Mouse (Mus musculus): ENCODE measurements around the gene Wdr63. TPM values are rescaled to one million over a fixed set of nuclear protein-coding genes. Genes with fewer than 3 reads are reported as not detected.

The Wdr63 gene
- total RNA-seq, 1 experiment from 2014 or later: not detected

DNA sequence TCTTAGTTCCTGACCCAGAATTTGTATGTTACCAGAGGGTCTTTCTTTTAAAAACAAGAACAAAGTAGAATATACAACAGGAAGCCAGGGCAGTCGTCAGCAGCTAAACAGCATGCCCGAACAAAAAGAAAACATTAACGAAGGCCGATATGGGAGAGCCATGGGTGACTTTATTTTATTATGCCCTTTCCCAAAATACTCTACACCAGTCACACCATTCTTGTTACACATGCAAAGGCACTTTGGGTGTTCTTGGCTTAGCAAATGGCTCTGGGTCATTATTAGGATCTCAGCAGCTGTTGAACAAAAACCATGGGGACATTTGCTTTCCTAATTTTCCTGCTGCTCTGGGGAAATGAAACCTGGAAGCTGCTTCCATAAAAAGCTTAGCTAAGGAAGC is 38.7 kb downstream of the Wdr63 start:
- no peak for ATAC-seq (replicated peaks; ENCODE audit: insufficient number of reproducible peaks, low FRiP score, low TSS enrichment, poor library complexity, severe bottlenecking)

DNA sequence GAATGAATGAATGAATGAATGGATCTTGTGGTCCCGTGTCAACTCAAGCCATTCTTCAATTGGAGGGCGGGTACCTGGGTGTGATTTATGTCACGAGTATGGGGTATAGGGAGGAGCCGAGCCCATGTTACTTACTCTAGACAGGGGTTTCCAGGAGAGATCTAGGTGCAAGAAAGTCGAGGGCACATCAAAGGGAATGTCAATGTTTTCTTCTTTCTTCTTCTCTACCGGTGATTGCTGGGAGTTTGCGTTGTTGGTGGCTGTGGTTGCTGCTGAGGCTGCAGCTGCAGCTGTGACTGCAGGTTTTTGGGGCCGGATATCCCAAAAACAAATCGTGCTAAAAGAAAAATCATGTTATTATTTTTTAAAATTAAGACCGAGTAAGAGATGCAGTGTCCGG is 44.8 kb downstream of the Wdr63 start:
- no peak for ATAC-seq (replicated peaks; ENCODE audit: insufficient number of reproducible peaks, low FRiP score, low TSS enrichment, poor library complexity, severe bottlenecking)

GRCm38 (mm10) chr3:146059356-146059926 is 48.5 kb downstream of the Wdr63 start:
- ATAC-seq (replicated peaks; ENCODE audit: insufficient number of reproducible peaks, low FRiP score, low TSS enrichment, poor library complexity, severe bottlenecking): no peak

GRCm38 (mm10) chr3:146058263-146058662 is 49.7 kb downstream of the Wdr63 start:
- no peak for ATAC-seq (replicated peaks; ENCODE audit: insufficient number of reproducible peaks, low FRiP score, low TSS enrichment, poor library complexity, severe bottlenecking)

- ATAC-seq (replicated peaks; ENCODE audit: insufficient number of reproducible peaks, low FRiP score, low TSS enrichment, poor library complexity, severe bottlenecking): no peak
Measured at GRCm38 (mm10) chr3:146057131-146057530, 50.8 kb downstream of the Wdr63 start.

GRCm38 (mm10) chr3:146053873-146054272 is 54.1 kb downstream of the Wdr63 start:
- ATAC-seq (replicated peaks; ENCODE audit: insufficient number of reproducible peaks, low FRiP score, low TSS enrichment, poor library complexity, severe bottlenecking): no peak

DNA sequence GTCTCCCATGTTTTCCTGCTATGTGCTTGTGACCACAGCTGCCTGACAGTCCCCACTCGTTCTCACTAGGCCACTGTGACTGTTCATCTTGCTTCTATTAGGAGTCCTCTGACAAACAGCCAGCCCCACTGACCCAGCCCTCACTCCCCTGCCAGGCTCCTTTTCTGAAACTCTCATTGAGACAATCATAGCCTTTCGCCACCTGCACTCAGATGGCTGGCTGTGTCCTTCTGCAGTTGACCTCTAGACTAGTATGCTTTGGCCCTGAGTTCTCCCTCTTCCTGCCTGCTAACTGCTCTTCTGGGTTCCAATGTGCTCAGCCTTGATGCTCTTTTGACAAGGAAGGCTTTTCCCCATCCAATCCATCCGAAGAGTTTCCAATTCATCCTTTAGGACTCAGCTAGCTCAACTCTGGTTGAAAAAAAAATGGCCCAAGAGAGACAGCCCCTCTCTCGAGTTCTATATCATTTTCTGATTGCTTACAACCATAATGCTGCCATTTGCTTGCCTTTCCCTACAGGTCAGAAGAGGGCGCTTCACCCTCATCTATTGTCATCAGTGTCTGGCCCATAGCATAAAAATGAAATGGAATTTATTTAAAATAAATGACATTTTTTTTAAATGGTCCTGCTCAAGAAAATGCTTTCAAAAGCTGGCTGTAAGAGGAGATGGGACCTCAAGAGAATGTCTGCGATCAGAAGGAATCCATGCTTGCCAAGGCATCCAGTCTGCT is 54.7 kb downstream of the Wdr63 start:
- no peak for ATAC-seq (replicated peaks; ENCODE audit: insufficient number of reproducible peaks, low FRiP score, low TSS enrichment, poor library complexity, severe bottlenecking)

DNA sequence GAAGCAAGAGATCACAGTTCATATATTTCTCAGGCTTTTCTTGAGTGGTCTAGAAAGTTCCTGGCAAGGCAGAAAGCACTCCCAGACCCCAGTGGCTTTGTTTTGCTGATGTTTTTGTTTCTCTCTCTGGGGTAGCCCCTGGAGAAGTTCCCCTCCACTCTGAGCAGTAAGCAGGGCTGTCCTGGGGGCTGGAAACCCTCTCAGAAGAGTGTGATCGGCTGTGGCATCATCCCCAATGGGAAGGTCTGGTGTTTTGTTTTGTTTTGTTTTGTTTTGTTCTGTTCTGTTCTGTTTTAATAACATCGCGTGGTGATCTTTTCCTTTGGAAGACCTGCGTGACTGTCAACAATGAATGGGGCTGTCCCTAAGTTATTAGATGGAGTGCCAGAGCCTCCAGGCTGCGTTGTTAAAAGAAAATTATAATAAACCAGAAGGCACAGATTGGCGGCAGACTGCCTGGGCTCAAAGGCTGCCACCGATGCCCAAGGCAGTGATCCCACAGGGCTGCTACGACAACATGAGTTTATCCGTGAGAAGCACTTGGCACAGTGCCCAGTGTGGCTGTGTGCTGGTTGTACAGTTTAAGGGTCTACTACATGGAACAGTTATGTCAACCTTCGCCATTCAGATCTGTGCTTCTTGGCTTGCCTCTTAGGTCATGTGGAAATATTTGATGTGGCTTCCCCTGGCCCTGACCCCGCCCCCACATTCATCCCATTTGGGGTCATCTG is 56.5 kb downstream of the Wdr63 start:
- no peak for ATAC-seq (replicated peaks; ENCODE audit: insufficient number of reproducible peaks, low FRiP score, low TSS enrichment, poor library complexity, severe bottlenecking)

DNA sequence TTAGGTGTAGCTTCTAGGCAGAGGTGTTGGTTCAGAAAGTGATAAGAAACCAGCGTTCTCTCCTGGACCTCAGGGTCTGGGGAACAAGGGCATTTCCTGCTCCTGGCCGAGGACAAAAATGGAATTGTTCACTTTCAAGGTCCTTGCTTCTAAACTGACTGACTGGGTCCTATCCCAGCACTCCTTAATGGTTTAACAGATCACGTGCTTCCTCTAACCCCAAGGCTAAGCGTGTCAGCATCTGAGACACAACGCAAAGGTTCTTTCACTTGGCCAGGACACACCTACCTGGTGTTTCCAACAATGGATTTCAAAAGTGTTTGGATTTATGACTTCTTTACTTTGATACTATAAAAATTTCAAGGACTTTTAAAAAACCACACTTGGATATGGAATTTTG is 58.0 kb downstream of the Wdr63 start:
- no peak for ATAC-seq (replicated peaks; ENCODE audit: insufficient number of reproducible peaks, low FRiP score, low TSS enrichment, poor library complexity, severe bottlenecking)

DNA sequence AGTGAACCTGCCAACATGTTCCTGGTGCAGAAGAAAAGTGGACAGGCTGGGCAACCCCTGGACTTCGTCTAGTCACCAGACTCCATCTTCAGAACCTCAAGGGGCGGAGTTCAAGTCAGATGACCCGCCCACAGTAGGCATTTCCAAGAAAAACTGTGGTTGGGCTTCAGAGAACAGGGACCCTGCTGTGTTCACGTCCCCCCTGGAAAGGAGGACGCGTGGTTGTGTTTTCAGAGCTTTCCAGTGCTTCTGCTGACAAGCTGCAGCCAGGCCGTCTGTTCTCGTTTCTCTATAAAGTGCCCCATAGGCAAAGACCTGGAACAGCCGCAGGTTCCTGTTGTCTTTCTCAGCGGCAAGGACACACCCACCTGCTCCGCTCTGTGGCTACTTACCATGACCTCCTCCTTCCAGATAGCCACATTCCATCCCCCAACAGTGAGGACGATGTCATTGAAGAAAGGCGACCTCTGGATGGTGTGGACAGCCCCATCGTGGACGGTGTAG is 60.2 kb downstream of the Wdr63 start:
- ATAC-seq (replicated peaks; ENCODE audit: insufficient number of reproducible peaks, low FRiP score, low TSS enrichment, poor library complexity, severe bottlenecking): peak; percentile 34; the same call in 1 of the 2 replicates

DNA sequence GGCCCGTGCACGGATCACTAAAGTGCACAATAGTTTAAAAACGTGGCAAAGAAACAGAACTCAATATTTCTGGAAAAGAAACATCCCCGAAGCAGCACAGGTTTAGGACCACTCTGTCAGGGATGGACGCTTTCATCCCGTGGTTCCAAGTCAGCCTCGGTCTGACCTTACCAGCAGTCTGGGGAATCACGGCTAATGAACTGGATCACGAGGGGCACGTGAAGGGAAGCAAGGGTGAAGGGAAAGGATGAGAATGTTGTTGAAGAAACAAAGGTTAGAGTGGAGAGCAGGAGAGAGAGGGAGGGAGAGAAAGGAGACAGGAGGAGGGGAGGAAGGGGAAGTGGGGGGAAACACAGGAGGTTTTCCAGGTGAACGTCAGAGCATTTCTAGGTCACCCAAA is 61.9 kb downstream of the Wdr63 start:
- no peak for ATAC-seq (replicated peaks; ENCODE audit: insufficient number of reproducible peaks, low FRiP score, low TSS enrichment, poor library complexity, severe bottlenecking)

GRCm38 (mm10) chr3:146044977-146045376 is 63.0 kb downstream of the Wdr63 start:
- no peak for ATAC-seq (replicated peaks; ENCODE audit: insufficient number of reproducible peaks, low FRiP score, low TSS enrichment, poor library complexity, severe bottlenecking)

GRCm38 (mm10) chr3:146041382-146041781 is 66.5 kb downstream of the Wdr63 start:
- ATAC-seq (replicated peaks; ENCODE audit: insufficient number of reproducible peaks, low FRiP score, low TSS enrichment, poor library complexity, severe bottlenecking): no peak

DNA sequence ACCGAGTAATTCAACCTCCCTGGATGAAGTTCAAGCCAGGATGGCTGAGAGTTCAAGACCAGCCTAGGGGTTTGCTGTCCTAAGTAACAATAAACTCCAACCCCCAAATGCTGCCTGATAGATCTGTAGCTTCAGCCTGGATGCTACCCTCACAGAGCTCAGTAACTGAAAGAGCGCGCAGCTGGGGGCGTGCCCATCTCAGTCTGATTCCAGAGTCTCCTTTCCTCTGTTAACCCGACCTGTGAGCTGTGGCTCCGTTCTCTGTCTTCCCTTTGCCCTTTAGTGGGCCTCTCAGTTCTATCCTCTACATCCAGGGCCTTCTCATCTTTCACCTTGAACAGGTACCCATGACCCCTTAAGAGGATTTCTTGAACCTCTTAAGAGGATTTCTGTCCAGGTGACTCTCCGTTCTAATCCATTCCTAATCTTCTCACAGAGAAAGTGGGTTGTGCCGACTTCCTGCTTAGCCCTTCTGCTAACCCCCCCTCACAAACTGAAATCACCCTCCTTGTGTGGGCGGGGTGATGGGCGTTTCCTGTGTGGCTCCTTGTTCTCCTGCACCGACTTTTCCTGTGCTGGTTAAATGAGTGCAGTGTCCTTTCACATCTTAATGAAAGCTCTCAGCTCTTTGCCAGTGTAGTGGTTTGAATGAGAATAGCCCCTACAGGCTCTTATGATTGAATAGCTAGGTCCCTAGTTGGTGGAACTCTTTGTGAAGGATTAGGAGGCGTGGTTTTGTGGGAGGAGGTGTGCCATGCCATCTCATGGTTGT is 68.6 kb downstream of the Wdr63 start:
- ATAC-seq (replicated peaks; ENCODE audit: insufficient number of reproducible peaks, low FRiP score, low TSS enrichment, poor library complexity, severe bottlenecking): no peak

DNA sequence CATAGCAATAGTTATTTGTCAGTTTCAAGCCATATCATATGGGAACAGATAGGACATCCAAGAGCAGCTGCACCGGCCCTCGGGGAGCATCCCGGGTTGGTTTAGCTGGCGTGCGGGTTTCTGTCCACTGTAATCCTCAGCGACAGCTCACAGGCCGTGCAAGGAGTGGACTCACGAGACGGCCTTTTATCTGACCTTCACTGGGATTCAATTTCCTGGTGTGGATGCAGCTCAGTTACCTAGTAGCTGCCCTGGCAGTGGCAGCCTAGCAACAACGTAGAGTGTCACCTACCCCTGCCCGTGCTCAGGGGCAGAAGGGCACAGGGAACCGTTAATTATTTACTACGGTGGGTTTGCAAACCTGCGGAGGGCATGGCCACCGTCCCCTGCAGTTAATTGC is 70.0 kb downstream of the Wdr63 start:
- ATAC-seq (replicated peaks; ENCODE audit: insufficient number of reproducible peaks, low FRiP score, low TSS enrichment, poor library complexity, severe bottlenecking): no peak

DNA sequence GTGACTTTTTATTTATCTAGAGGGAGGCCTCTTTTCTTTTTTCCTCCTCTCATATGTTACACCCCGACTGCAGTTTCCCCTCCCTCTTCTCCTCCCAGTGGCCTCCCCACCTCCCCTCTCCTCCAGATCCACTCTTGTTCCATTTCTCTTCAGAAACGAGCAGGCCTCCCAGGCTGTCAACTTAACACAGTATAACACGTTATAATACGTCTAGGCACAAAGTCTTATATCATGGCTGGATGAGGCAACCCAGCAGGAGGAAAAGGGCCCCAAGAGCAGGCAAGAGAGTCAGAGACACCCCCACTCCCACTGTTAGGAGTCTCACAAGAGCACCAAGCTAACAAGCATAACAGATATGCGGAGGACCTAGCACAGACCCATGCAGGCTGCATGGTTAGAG is 75.0 kb downstream of the Wdr63 start:
- no peak for ATAC-seq (replicated peaks; ENCODE audit: insufficient number of reproducible peaks, low FRiP score, low TSS enrichment, poor library complexity, severe bottlenecking)

GRCm38 (mm10) chr3:146030255-146030836 is 77.6 kb downstream of the Wdr63 start:
- ATAC-seq (replicated peaks; ENCODE audit: insufficient number of reproducible peaks, low FRiP score, low TSS enrichment, poor library complexity, severe bottlenecking): no peak

GRCm38 (mm10) chr3:146029234-146029633 is 78.7 kb downstream of the Wdr63 start:
- ATAC-seq (replicated peaks; ENCODE audit: insufficient number of reproducible peaks, low FRiP score, low TSS enrichment, poor library complexity, severe bottlenecking): no peak

- no peak for ATAC-seq (replicated peaks; ENCODE audit: insufficient number of reproducible peaks, low FRiP score, low TSS enrichment, poor library complexity, severe bottlenecking)
Measured at GRCm38 (mm10) chr3:146028406-146028805, 79.5 kb downstream of the Wdr63 start.
